Mouse (Mus musculus): ENCODE measurements at regions not wholly inside any gene's neighbourhood (a gene's known extent, or its start where the extent isn't known, plus 50 kb on each side); places are given as distances from the start of the nearest gene placed in this dataset.

- H3K4me2 ChIP-seq (ENCODE audit: low read length): no peak overlapping the region
- no peak overlapping the region for H3K9ac ChIP-seq (ENCODE audit: low read length)
- no peaks in the 10 kb centered on the region for H3K27me3 ChIP-seq (replicated peaks; ENCODE audit: control insufficient read depth, insufficient read depth, low read length)
- ATAC-seq: no peak
- H3K36me3 ChIP-seq (ENCODE audit: control insufficient read depth, insufficient read depth, low read length): no peaks in the 10 kb centered on the region
- no peak overlapping the region for H3K27ac ChIP-seq (ENCODE audit: low read depth, low read length)
- H3K4me3 ChIP-seq (ENCODE audit: low read depth, low read length): no peak overlapping the region
- DNase-seq (ENCODE audit: low spot score): no peak
- no peaks in the 10 kb centered on the region for H3K9me3 ChIP-seq (replicated peaks; ENCODE audit: control insufficient read depth, low read length)
- no peaks in the 10 kb centered on the region for H3K4me1 ChIP-seq (ENCODE audit: control insufficient read depth, insufficient read depth, low read length)
These were observed 218.8 kb upstream of the Tet2 start for GRCm38 (mm10) chr3:133763721-133764120.

DNA sequence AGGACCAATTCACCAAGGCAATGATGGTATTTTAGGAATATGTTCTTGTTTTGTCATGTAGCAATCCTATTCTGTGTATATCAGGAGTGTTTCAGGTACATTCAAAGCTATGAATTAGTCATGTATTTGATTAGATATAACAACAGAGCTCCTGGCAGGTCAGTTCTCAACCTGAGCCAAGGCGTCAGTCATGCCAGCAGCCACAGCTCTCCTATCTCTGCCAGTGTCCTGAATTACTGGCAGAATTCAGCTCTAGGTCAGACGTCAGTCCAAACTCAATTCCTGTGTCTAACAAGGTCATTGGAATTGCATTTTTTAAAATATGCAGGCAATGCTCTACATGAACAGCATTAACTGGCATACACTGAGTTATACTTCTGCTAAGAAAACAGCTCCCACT lies 228.6 kb upstream of the Tet2 start:
- Histone ChIP-seq H3K4me1 (ENCODE audit: control insufficient read depth, insufficient read depth, low read length) (no peaks in the 10 kb centered on the region), H3K9ac (ENCODE audit: low read length) (no peak overlapping the region), H3K36me3 (ENCODE audit: control insufficient read depth, insufficient read depth, low read length) (no peaks in the 10 kb centered on the region), H3K27ac (ENCODE audit: low read depth, low read length) (no peak overlapping the region), H3K27me3 (replicated peaks; ENCODE audit: control insufficient read depth, insufficient read depth, low read length) (no peaks in the 10 kb centered on the region), H3K4me3 (ENCODE audit: low read depth, low read length) (no peak overlapping the region), H3K9me3 (replicated peaks; ENCODE audit: control insufficient read depth, low read length) (no peaks in the 10 kb centered on the region), H3K4me2 (ENCODE audit: low read length) (no peak overlapping the region)
- DNase-seq (ENCODE audit: low spot score) (no peak), ATAC-seq (no peak)
- 73% methylated on average over 2 of the region's 2 CpGs for WGBS

- no peak overlapping the region for H3K27ac ChIP-seq (ENCODE audit: low read depth, low read length)
- H3K27me3 ChIP-seq (replicated peaks; ENCODE audit: control insufficient read depth, insufficient read depth, low read length): no peaks in the 10 kb centered on the region
- no peaks in the 10 kb centered on the region for H3K36me3 ChIP-seq (ENCODE audit: control insufficient read depth, insufficient read depth, low read length)
- H3K4me2 ChIP-seq (ENCODE audit: low read length): no peak overlapping the region
- H3K4me1 ChIP-seq (ENCODE audit: control insufficient read depth, insufficient read depth, low read length): no peaks in the 10 kb centered on the region
- no peak for ATAC-seq
- no peak overlapping the region for H3K9ac ChIP-seq (ENCODE audit: low read length)
- DNase-seq (ENCODE audit: low spot score): no peak
- H3K4me3 ChIP-seq (ENCODE audit: low read depth, low read length): no peak overlapping the region
- no peaks in the 10 kb centered on the region for H3K9me3 ChIP-seq (replicated peaks; ENCODE audit: control insufficient read depth, low read length)
- 86% methylated on average over 3 of the region's 3 CpGs for WGBS
These were observed 229.3 kb upstream of the Tet2 start for GRCm38 (mm10) chr3:133774229-133774628.

DNA sequence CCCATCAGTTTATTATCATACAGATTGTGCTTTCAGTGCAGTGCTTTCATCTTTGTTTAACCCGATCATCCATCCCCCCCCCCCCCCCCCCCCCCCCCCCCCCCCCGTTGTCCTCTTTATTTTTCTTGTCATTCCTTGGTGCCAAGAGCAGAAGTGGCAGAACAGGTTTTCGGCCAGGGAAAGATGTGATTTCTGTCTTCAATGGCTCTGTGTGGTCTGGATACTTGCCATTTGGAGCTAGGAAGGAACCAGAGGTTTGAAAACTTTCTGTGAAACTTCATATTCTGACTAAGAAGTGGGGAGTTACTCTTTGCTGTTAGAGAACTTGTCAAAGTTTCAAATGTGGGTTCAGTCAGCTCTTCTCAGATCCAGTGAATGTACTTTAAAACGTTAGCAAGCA lies 231.1 kb upstream of the Tet2 start:
- Histone ChIP-seq H3K9me3 (replicated peaks; ENCODE audit: control insufficient read depth, low read length) (no peaks in the 10 kb centered on the region), H3K27ac (ENCODE audit: low read depth, low read length) (no peak overlapping the region), H3K9ac (ENCODE audit: low read length) (no peak overlapping the region), H3K4me3 (ENCODE audit: low read depth, low read length) (no peak overlapping the region), H3K4me2 (ENCODE audit: low read length) (no peak overlapping the region), H3K36me3 (ENCODE audit: control insufficient read depth, insufficient read depth, low read length) (no peaks in the 10 kb centered on the region), H3K4me1 (ENCODE audit: control insufficient read depth, insufficient read depth, low read length) (no peaks in the 10 kb centered on the region), H3K27me3 (replicated peaks; ENCODE audit: control insufficient read depth, insufficient read depth, low read length) (no peaks in the 10 kb centered on the region)
- ATAC-seq (no peak), DNase-seq (ENCODE audit: low spot score) (no peak)
- 37% methylated on average over 4 of the region's 4 CpGs for WGBS

- Histone ChIP-seq H3K4me3 (ENCODE audit: low read depth, low read length) (no peak overlapping the region), H3K27me3 (replicated peaks; ENCODE audit: control insufficient read depth, insufficient read depth, low read length) (no peaks in the 10 kb centered on the region), H3K9me3 (replicated peaks; ENCODE audit: control insufficient read depth, low read length) (no peaks in the 10 kb centered on the region), H3K36me3 (ENCODE audit: control insufficient read depth, insufficient read depth, low read length) (no peaks in the 10 kb centered on the region), H3K4me2 (ENCODE audit: low read length) (no peak overlapping the region), H3K4me1 (ENCODE audit: control insufficient read depth, insufficient read depth, low read length) (no peaks in the 10 kb centered on the region), H3K27ac (ENCODE audit: low read depth, low read length) (no peak overlapping the region), H3K9ac (ENCODE audit: low read length) (no peak overlapping the region)
- DNase-seq (ENCODE audit: low spot score) (no peak), ATAC-seq (no peak)
- 79% methylated on average over 2 of the region's 2 CpGs for WGBS
These were observed 234.3 kb upstream of the Tet2 start for GRCm38 (mm10) chr3:133779161-133779789.

GRCm38 (mm10) chr3:133783060-133783459 lies 238.1 kb upstream of the Tet2 start:
- ATAC-seq: no peak

GRCm38 (mm10) chr3:133791361-133791760 lies 246.4 kb upstream of the Tet2 start:
- WGBS: 87% methylated on average over 2 of the region's 2 CpGs
- no peak for DNase-seq (ENCODE audit: low spot score)
- no peaks in the 10 kb centered on the region for H3K27me3 ChIP-seq (replicated peaks; ENCODE audit: control insufficient read depth, insufficient read depth, low read length)
- H3K4me1 ChIP-seq (ENCODE audit: control insufficient read depth, insufficient read depth, low read length): no peaks in the 10 kb centered on the region
- no peak overlapping the region for H3K27ac ChIP-seq (ENCODE audit: low read depth, low read length)
- H3K4me2 ChIP-seq (ENCODE audit: low read length): no peak overlapping the region
- H3K9ac ChIP-seq (ENCODE audit: low read length): no peak overlapping the region
- no peak for ATAC-seq
- H3K9me3 ChIP-seq (replicated peaks; ENCODE audit: control insufficient read depth, low read length): no peaks in the 10 kb centered on the region
- no peak overlapping the region for H3K4me3 ChIP-seq (ENCODE audit: low read depth, low read length)
- H3K36me3 ChIP-seq (ENCODE audit: control insufficient read depth, insufficient read depth, low read length): no peaks in the 10 kb centered on the region

More at GRCm38 (mm10) chr3:133783060-133783459, 238.1 kb upstream of the Tet2 start:
- DNase-seq (ENCODE audit: low spot score): no peak
- no peak overlapping the region for H3K4me2 ChIP-seq (ENCODE audit: low read length)
- no peak overlapping the region for H3K4me3 ChIP-seq (ENCODE audit: low read depth, low read length)
- H3K27me3 ChIP-seq (replicated peaks; ENCODE audit: control insufficient read depth, insufficient read depth, low read length): no peaks in the 10 kb centered on the region
- WGBS: 84% methylated on average over 1 of the region's 1 CpGs
- H3K36me3 ChIP-seq (ENCODE audit: control insufficient read depth, insufficient read depth, low read length): no peaks in the 10 kb centered on the region
- no peak overlapping the region for H3K27ac ChIP-seq (ENCODE audit: low read depth, low read length)
- no peaks in the 10 kb centered on the region for H3K4me1 ChIP-seq (ENCODE audit: control insufficient read depth, insufficient read depth, low read length)
- H3K9me3 ChIP-seq (replicated peaks; ENCODE audit: control insufficient read depth, low read length): no peaks in the 10 kb centered on the region
- H3K9ac ChIP-seq (ENCODE audit: low read length): no peak overlapping the region

DNA sequence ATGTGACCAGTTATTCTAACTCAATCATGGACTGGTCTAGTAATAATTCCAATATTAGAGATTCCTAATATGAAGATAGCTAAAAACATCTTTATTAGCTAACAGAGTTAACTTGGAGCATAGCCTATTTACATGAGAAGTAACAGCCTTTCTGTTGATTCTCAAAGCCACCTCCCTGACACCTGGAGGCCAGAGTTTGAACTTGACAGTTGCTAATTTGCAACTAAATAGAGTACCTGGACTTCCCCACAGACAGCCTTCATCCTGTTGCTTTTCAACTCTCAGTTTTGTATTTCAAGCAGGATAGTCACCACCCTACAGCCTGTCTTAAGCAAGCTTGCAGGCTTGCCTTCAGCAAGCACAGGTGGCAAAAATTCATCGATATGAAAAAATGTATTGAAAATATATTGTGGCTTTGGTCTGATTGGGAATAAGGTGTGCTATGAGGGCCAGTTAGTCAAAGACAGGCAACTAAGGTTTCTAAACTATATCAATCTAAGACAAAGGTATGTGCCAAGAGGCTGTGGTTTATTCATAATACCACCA lies 264.1 kb upstream of the Tet2 start:
- DNase-seq (ENCODE audit: low spot score) (no peak), ATAC-seq (no peak)
- 84% methylated on average over 1 of the region's 1 CpGs for WGBS

GRCm38 (mm10) chr3:133818966-133819700 lies 274.2 kb upstream of the Tet2 start:
- no peak for ATAC-seq

More for the DNA sequence above, 264.1 kb upstream of the Tet2 start:
- Histone ChIP-seq H3K9ac (ENCODE audit: low read length) (no peak overlapping the region), H3K4me3 (ENCODE audit: low read depth, low read length) (no peak overlapping the region), H3K4me2 (ENCODE audit: low read length) (no peak overlapping the region), H3K27me3 (replicated peaks; ENCODE audit: control insufficient read depth, insufficient read depth, low read length) (no peaks in the 10 kb centered on the region), H3K27ac (ENCODE audit: low read depth, low read length) (no peak overlapping the region), H3K4me1 (ENCODE audit: control insufficient read depth, insufficient read depth, low read length) (no peaks in the 10 kb centered on the region), H3K36me3 (ENCODE audit: control insufficient read depth, insufficient read depth, low read length) (no peaks in the 10 kb centered on the region), H3K9me3 (replicated peaks; ENCODE audit: control insufficient read depth, low read length) (no peaks in the 10 kb centered on the region)

More at GRCm38 (mm10) chr3:133818966-133819700, 274.2 kb upstream of the Tet2 start:
- Histone ChIP-seq H3K36me3 (ENCODE audit: control insufficient read depth, insufficient read depth, low read length) (no peaks in the 10 kb centered on the region), H3K9ac (ENCODE audit: low read length) (no peak overlapping the region), H3K4me2 (ENCODE audit: low read length) (no peak overlapping the region), H3K4me3 (ENCODE audit: low read depth, low read length) (no peak overlapping the region), H3K4me1 (ENCODE audit: control insufficient read depth, insufficient read depth, low read length) (no peaks in the 10 kb centered on the region), H3K27me3 (replicated peaks; ENCODE audit: control insufficient read depth, insufficient read depth, low read length) (no peaks in the 10 kb centered on the region), H3K27ac (ENCODE audit: low read depth, low read length) (no peak overlapping the region), H3K9me3 (replicated peaks; ENCODE audit: control insufficient read depth, low read length) (no peaks in the 10 kb centered on the region)
- DNase-seq (ENCODE audit: low spot score): no peak
- 85% methylated on average over 4 of the region's 4 CpGs for WGBS
